Mouse (Mus musculus): ENCODE measurements around the gene Olfr1349. TPM values are rescaled to one million over a fixed set of nuclear protein-coding genes. Genes with fewer than 3 reads are reported as not detected.
"Not testable (repeated sequence)": the region's sequence is repeated elsewhere in the genome, so short reads cannot be mapped to it uniquely, and the experiment has no call there.

Olfr1349 gene
- 0.04 and 0.12 TPM in 2 replicates for polyA plus RNA-seq (2016; fragmentation: Nextera tagmentation; extraction: Ambion mirVana)

DNA sequence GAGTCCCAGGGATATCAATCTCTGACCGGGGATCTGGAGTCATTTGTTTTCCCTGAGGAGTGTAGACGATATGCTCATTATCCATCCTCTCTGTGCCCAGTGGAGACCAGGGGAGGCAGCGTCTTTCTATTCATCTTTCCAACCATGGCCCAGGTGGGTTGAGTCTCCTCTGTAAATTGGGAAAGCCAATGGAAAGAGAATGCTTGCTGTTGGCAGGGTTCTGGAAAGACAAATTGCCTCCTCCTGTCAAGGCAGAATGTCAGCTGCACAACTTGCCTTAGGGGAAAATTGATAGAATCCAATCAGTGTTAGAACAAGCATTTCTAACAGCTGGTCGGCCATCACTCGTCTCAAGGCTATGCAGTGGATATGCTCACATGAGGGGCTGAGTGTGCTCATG lies at the start of gene Olfr1349:
Olfr1349 (minus strand) TSS at position 101 of the 400 bp plus-strand sequence.
- no peak for DNase-seq (ENCODE audit: extremely low spot score, low spot score)
- Histone ChIP-seq H3K9me3 (peaks cover 87% of the 10 kb centered on the region), H3K4me1 (no peaks in the 10 kb centered on the region), H3K27me3 (ENCODE audit: poor library complexity, severe bottlenecking) (no peaks in the 10 kb centered on the region), H3K27ac (no peak within 1 kb of the TSS), H3K4me3 (no peak within 1 kb of the TSS), H3K36me3 (replicated peaks) (no peaks in the 10 kb centered on the region)
- WGBS: 91% methylated on average over 5 of the region's 5 CpGs

DNA sequence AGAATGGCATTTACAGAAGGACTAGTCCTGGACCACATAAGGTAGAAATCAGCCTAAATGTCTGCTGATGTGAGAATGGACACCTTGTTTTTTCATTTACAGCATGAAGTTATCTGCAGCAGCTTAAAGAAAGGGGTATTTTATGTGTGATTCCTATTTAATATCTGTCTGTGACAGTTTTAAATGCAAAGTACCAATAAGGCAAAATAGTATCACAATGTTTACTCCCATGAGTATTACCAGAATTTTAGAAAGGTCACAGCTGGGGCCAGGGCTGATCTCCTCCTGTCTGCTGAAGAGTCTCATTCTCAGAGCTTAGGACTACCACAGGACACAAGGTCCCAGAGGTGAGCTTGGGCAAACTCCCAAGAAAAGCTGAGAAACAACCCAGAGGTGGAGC lies 41.8 kb upstream of the Olfr1349 start, which contains the start of gene Olfr1350:
Olfr1350 (plus strand) TSS at position 301 of the 400 bp plus-strand sequence.
- no peaks in the 10 kb centered on the region for H3K36me3 ChIP-seq (replicated peaks)
- peaks cover 58% of the 10 kb centered on the region for H3K9me3 ChIP-seq
- no peak within 1 kb of the TSS for H3K4me3 ChIP-seq
- DNase-seq (ENCODE audit: extremely low spot score, low spot score): no peak
- no peak within 1 kb of the TSS for H3K27ac ChIP-seq
- H3K4me1 ChIP-seq: no peaks in the 10 kb centered on the region
- H3K27me3 ChIP-seq (ENCODE audit: poor library complexity, severe bottlenecking): no peaks in the 10 kb centered on the region

DNA sequence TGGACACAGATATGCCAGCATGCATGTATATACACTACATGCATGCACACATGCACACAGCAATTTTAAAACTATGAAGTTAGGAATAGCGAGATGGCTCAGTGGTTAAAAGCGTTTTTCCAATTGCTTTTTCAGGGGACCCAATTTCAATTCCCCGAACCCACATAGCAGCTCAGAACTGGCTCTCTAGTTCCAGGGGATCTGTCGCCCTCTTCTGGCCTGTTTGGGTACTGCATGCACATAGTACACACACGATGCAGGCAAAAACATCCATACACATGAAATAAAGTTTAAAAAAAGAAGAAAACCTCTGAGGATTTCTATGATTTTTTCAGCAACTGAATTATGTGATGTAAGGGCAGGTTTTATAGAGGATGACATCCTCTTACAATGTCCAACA lies 3.4 kb upstream of the Olfr1349 start:
- H3K4me3 ChIP-seq: no peak overlapping the region
- WGBS: 67% methylated on average over 5 of the region's 5 CpGs
- DNase-seq (ENCODE audit: extremely low spot score, low spot score): no peak
- H3K27ac ChIP-seq: no peak overlapping the region
- H3K9me3 ChIP-seq: peaks cover 76% of the 10 kb centered on the region
- no peaks in the 10 kb centered on the region for H3K36me3 ChIP-seq (replicated peaks)
- H3K4me1 ChIP-seq: no peaks in the 10 kb centered on the region
- H3K27me3 ChIP-seq (ENCODE audit: poor library complexity, severe bottlenecking): no peaks in the 10 kb centered on the region

DNA sequence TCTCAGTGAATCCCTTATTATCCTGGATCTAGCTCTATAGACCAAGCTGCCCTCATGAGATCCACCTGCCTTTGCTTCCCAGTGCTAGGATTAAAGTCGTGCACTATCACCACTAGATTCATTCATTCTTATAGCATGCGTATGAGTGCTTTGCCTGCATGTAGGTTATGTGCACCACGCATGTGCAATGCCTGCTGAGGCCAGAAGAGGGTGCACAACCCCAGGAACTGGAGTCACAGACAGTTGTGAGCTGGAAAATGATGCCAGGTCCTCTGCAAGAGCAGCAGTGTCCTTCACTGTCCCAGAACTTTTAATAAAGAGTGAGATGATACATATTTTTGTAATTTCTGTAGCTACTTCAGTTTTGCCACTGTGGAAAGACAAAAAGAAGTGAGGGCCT lies 2.3 kb upstream of the Olfr1349 start:
- 60% methylated on average over 3 of the region's 3 CpGs for WGBS
- H3K9me3 ChIP-seq: peaks cover 81% of the 10 kb centered on the region

DNA sequence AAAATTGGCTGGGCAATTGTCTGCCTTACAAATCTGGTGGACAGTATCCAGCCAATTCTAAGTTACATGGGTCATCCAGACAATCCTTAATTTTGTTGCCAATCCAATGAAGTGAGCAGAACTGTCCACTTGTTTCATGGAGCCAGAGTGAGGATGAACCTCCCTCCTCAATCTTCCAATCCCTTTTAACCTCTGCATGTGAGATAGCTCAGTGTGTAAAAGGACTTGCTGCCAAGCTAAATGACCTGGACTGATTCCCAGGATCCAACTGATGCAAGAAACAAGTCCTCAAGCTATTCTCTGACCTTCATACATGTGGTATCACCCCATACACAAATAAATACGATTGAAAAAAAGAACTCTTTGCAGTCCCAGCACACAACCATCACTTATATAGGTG lies 1.1 kb downstream of the Olfr1349 start:
- no peak for DNase-seq (ENCODE audit: extremely low spot score, low spot score)
- peaks cover 87% of the 10 kb centered on the region for H3K9me3 ChIP-seq

More for the DNA sequence above, 2.3 kb upstream of the Olfr1349 start:
- H3K36me3 ChIP-seq (replicated peaks): no peaks in the 10 kb centered on the region
- H3K27me3 ChIP-seq (ENCODE audit: poor library complexity, severe bottlenecking): no peaks in the 10 kb centered on the region
- no peaks in the 10 kb centered on the region for H3K4me1 ChIP-seq
- H3K27ac ChIP-seq: no peak overlapping the region
- no peak for DNase-seq (ENCODE audit: extremely low spot score, low spot score)
- H3K4me3 ChIP-seq: no peak overlapping the region

GRCm38 (mm10) chr7:6508648-6509047 lies 14.1 kb downstream of the Olfr1349 start, which contains the start of gene Olfr1348:
Gene Olfr1348 (minus strand): TSS chr7:6508748.
- peaks cover 32% of the 10 kb centered on the region; the same call in 1 of the 2 replicates for H3K9me3 ChIP-seq
- no peak within 1 kb of the TSS for H3K4me3 ChIP-seq
- H3K36me3 ChIP-seq (replicated peaks): no peaks in the 10 kb centered on the region
- no peak for DNase-seq (ENCODE audit: extremely low spot score, low spot score)
- no peaks in the 10 kb centered on the region for H3K27me3 ChIP-seq (ENCODE audit: poor library complexity, severe bottlenecking)
- H3K27ac ChIP-seq: no peak within 1 kb of the TSS
- H3K4me1 ChIP-seq: no peaks in the 10 kb centered on the region
- WGBS: 100% methylated on average over 1 of the region's 1 CpGs

More for the DNA sequence above, 1.1 kb downstream of the Olfr1349 start:
- no peak overlapping the region for H3K27ac ChIP-seq
- H3K4me1 ChIP-seq: no peaks in the 10 kb centered on the region
- no peak overlapping the region for H3K4me3 ChIP-seq
- H3K36me3 ChIP-seq (replicated peaks): no peaks in the 10 kb centered on the region
- H3K27me3 ChIP-seq (ENCODE audit: poor library complexity, severe bottlenecking): no peaks in the 10 kb centered on the region
- 37% methylated on average over 1 of the region's 1 CpGs for WGBS

DNA sequence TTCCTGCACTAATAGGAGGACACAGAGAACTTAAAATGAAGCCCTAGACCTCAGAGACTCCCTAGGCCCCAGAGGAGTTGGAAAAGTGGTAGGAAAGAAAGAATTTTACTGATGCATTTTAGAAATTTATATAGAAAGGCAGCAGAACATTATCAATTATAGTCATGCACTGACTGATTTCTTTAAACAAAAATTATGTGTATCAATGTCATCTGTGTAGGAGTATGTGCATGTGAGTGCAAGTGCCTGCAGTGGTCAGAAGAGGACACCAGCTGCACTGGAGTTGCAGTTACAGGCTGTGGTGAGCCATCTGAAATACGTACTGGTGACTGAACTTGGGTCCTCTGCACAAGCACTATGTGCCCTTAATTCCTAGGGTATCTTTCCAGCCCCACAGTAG lies 23.1 kb downstream of the Olfr1349 start, which contains the start of gene Olfr1347:
Olfr1347 (minus strand) TSS at position 101 of the 400 bp plus-strand sequence.
- Histone ChIP-seq H3K4me3 (no peak within 1 kb of the TSS), H3K9me3 (peaks cover 36% of the 10 kb centered on the region), H3K4me1 (no peaks in the 10 kb centered on the region), H3K27me3 (ENCODE audit: poor library complexity, severe bottlenecking) (no peaks in the 10 kb centered on the region), H3K27ac (no peak within 1 kb of the TSS), H3K36me3 (replicated peaks) (no peaks in the 10 kb centered on the region)
- DNase-seq (ENCODE audit: extremely low spot score, low spot score): no peak
- 58% methylated on average over 1 of the region's 1 CpGs for WGBS

- Histone ChIP-seq H3K27me3 (ENCODE audit: poor library complexity, severe bottlenecking) (no peaks in the 10 kb centered on the region), H3K9me3 (peaks cover 41% of the 10 kb centered on the region), H3K4me1 (no peaks in the 10 kb centered on the region), H3K36me3 (replicated peaks) (no peaks in the 10 kb centered on the region), H3K27ac (no peak within 1 kb of the TSS), H3K4me3 (no peak within 1 kb of the TSS)
- DNase-seq (ENCODE audit: extremely low spot score, low spot score): no peak
- 46% methylated on average over 2 of the region's 2 CpGs for whole genome bisulfite sequencing
Observed at GRCm38 (mm10) chr7:6486841-6487240, 35.9 kb downstream of the Olfr1349 start, which contains the start of gene Olfr5. Gene Olfr5 (minus strand): TSS chr7:6486941.

DNA sequence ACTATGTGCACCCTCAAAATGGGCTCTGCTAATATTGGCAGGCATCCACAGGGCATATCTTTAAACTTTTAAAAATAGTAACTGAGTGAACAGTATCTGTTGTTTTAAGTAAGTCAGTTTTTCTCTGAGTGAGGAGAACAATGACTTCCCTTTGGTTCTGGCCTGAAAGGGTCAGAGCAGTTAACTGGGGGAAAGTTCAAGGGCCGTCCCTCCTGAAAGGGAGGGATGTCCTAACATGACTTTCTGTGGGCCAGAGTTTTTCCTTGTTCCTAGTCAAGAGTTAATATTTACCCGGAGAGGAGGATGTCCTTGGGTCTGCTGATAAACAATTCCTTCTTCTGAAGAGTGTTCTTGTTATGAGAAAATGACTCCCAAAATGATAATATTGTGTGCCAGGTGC lies 45.1 kb downstream of the Olfr1349 start:
- not testable (repeated sequence) for H3K27me3 ChIP-seq (ENCODE audit: poor library complexity, severe bottlenecking); H3K36me3 ChIP-seq (replicated peaks); H3K27ac ChIP-seq; H3K4me1 ChIP-seq; H3K4me3 ChIP-seq; DNase-seq (ENCODE audit: extremely low spot score, low spot score)
- 79% methylated on average over 2 of the region's 2 CpGs for WGBS
- peaks cover 47% of the 10 kb centered on the region for H3K9me3 ChIP-seq

DNA sequence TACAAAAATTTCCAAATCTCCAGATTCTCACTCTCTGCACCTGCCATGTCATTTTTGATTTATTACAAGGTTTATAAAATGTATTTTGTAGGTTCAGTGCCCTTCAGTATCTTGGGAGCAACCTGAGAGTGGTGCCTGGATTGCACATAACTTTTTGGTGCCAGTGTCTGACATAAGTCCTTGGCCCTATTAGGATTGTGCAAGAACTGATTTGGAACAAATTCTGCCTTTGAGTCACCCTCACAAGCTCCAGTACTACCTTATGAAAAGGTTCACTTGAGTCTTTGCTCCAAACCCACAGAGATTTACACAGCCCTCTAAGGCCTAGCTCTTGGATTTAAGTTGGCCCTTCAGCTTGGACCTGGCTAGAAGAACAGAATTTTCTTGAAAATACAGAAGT lies 55.8 kb downstream of the Olfr1349 start, which contains the start of gene Olfr1346:
Olfr1346 (plus strand) TSS at position 151 of the 400 bp plus-strand sequence.
- Histone ChIP-seq H3K4me1 (no peaks in the 10 kb centered on the region), H3K27me3 (ENCODE audit: poor library complexity, severe bottlenecking) (no peaks in the 10 kb centered on the region), H3K36me3 (replicated peaks) (no peaks in the 10 kb centered on the region), H3K4me3 (no peak within 1 kb of the TSS), H3K27ac (no peak within 1 kb of the TSS), H3K9me3 (peaks cover 5% of the 10 kb centered on the region; the same call in 1 of the 2 replicates)
- DNase-seq (ENCODE audit: extremely low spot score, low spot score): no peak

Other genes with a start within 250 kb of the Olfr1349 start
- gene Zfp667, start 236.4 kb downstream of the Olfr1349 start, polyA plus RNA-seq (2016; fragmentation: Nextera tagmentation; extraction: Ambion mirVana): 6.3 and 6.6 TPM in 2 replicates
- gene Zfp583, start 191.7 kb downstream of the Olfr1349 start, polyA plus RNA-seq (2016; fragmentation: Nextera tagmentation; extraction: Ambion mirVana): 6.0 and 6.8 TPM in 2 replicates
- gene Gm3854, start 179.2 kb downstream of the Olfr1349 start, polyA plus RNA-seq (2016; fragmentation: Nextera tagmentation; extraction: Ambion mirVana): 2.7 and 3.4 TPM in 2 replicates
- 1.9 and 2.1 TPM in 2 replicates for gene Zfp78, start 159.7 kb downstream of the Olfr1349 start, polyA plus RNA-seq (2016; fragmentation: Nextera tagmentation; extraction: Ambion mirVana)
- gene Zfp28, start 139.7 kb downstream of the Olfr1349 start, polyA plus RNA-seq (2016; fragmentation: Nextera tagmentation; extraction: Ambion mirVana): 9.3 and 10.9 TPM in 2 replicates
- 0.34 and 0.90 TPM in 2 replicates for gene Smim17, start 124.2 kb downstream of the Olfr1349 start, polyA plus RNA-seq (2016; fragmentation: Nextera tagmentation; extraction: Ambion mirVana)
- gene Gm20715, start 112.7 kb downstream of the Olfr1349 start, polyA plus RNA-seq (2016; fragmentation: Nextera tagmentation; extraction: Ambion mirVana): not detected in 2 replicates
- gene Olfr1344, start 84.3 kb downstream of the Olfr1349 start, polyA plus RNA-seq (2016; fragmentation: Nextera tagmentation; extraction: Ambion mirVana): not detected in 2 replicates
- gene Olfr1336, start 66.8 kb downstream of the Olfr1349 start, polyA plus RNA-seq (2016; fragmentation: Nextera tagmentation; extraction: Ambion mirVana): not detected in 2 replicates
- gene Olfr1346, start 55.8 kb downstream of the Olfr1349 start, polyA plus RNA-seq (2016; fragmentation: Nextera tagmentation; extraction: Ambion mirVana): not detected in 2 replicates
- not detected in 2 replicates for gene Olfr5, start 36.0 kb downstream of the Olfr1349 start, polyA plus RNA-seq (2016; fragmentation: Nextera tagmentation; extraction: Ambion mirVana)
- gene Olfr1347, start 23.2 kb downstream of the Olfr1349 start, polyA plus RNA-seq (2016; fragmentation: Nextera tagmentation; extraction: Ambion mirVana): not detected in 2 replicates
- gene Olfr1348, start 14.2 kb downstream of the Olfr1349 start, polyA plus RNA-seq (2016; fragmentation: Nextera tagmentation; extraction: Ambion mirVana): not detected in 2 replicates
- gene Olfr1350, start 41.9 kb upstream of the Olfr1349 start, polyA plus RNA-seq (2016; fragmentation: Nextera tagmentation; extraction: Ambion mirVana): not detected in 2 replicates
- 0.12 and 0.39 TPM in 2 replicates for gene Zim1, start 173.5 kb upstream of the Olfr1349 start, polyA plus RNA-seq (2016; fragmentation: Nextera tagmentation; extraction: Ambion mirVana)
- 89.4 and 101 TPM in 2 replicates for gene Peg3, start 207.5 kb upstream of the Olfr1349 start, polyA plus RNA-seq (2016; fragmentation: Nextera tagmentation; extraction: Ambion mirVana)
- gene Usp29, start 207.6 kb upstream of the Olfr1349 start, polyA plus RNA-seq (2016; fragmentation: Nextera tagmentation; extraction: Ambion mirVana): 7.4 and 7.9 TPM in 2 replicates